Mouse (Mus musculus) urinary bladder, postnatal 4 days (tissue): Measurements from ENCODE around the gene Exosc3.

Experiments
- DNase-seq, 2 experiments: peaks; one replicate each; pipeline ENCODE4 v3.0.0; 2021 to 2022; ENCODE audit warnings: low spot score in 2 of 2

The Exosc3 gene

GRCm38 (mm10) chr4:45279981-45280548 lies 62.5 kb downstream of the Exosc3 start:
- no peak for DNase-seq

- DNase-seq = no peak
Measured at GRCm38 (mm10) chr4:45279292-45279691, 63.2 kb downstream of the Exosc3 start.

GRCm38 (mm10) chr4:45275770-45276169 lies 66.8 kb downstream of the Exosc3 start:
- no peak for DNase-seq

GRCm38 (mm10) chr4:45271041-45271452 lies 71.5 kb downstream of the Exosc3 start:
- no peak for DNase-seq

GRCm38 (mm10) chr4:45267883-45268282 lies 74.6 kb downstream of the Exosc3 start:
- no peak for DNase-seq
